Mouse (Mus musculus) layer of hippocampus, adult 18-20 months (tissue): ENCODE results near the gene Ush2a. TPM values are rescaled to one million over a fixed set of nuclear protein-coding genes. Genes with fewer than 3 reads are reported as not detected.

Experiments
- DNase-seq, 2 experiments: peaks; one replicate each; pipeline ENCODE4 v3.0.0; 2022; ENCODE audit warnings: low spot score in 2 of 2
- total RNA-seq, 2 experiments: library from RNA; stranded (reverse); gene quantifications; 2 replicates each; pipeline ENCODE4 v1.2.3; 2021

Ush2a gene
- total RNA-seq, 2 experiments from 2014 or later, result 0.10 to 0.32 TPM

DNA sequence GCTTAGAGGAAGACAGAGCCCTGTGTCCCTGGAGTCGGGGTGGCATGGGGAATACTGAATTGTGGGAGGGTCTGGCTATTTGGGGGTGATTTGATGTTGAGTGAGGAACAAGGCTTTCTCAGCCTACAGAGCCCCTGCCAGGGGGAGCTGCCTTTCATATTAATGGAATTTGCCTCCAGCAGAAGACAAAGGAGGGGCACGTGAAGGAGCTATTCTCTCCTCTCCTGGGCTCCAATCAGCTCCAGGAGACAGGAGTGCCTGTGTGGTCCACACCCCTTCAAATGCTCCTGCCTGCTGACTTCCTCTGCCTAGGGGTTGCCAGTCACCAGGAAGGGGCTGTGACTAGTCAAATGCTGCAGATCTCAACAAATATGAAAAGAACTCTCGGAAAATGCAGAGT is 398.5 kb downstream of the Ush2a start:
- DNase-seq, result no peak

DNA sequence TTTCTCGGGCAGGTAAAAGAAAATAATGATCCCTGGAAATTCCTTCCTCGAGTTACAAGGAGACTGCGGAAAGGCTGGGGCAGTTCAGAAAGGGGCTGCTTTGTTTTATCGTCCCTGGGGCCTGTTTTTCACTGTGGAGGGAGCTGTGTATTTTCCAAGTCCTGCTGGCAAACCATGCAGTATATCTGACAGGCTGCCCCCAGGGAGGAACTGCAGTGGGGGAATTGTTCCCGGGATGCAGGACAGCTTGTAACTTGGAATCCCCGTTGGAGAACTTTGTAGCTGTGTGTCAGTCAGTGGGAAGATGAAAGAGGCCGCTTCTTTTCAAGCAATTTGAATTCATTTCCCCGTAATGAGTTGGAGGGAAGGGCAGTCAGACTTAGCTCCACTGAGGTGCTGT is 399.1 kb downstream of the Ush2a start:
- DNase-seq, result no peak

DNA sequence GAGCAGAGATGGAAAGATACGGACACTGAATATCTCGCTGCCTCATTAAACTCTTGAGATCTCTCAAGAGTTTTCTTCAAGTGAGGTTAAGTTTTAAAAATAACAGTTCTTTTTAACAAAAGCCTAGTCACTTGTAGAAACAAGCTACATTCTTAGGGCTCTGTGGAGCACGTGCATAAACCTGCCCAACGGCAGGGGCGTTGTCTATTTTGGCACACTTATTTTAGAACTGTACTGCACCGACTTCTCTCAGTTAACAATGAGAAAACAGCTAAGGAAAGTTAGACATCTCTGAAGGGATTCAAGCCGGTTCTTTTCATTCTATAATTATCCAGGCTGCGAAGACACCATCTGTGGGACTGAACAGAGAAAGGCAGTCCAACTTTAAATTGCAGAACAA is 405.6 kb downstream of the Ush2a start:
- no peak for DNase-seq

DNA sequence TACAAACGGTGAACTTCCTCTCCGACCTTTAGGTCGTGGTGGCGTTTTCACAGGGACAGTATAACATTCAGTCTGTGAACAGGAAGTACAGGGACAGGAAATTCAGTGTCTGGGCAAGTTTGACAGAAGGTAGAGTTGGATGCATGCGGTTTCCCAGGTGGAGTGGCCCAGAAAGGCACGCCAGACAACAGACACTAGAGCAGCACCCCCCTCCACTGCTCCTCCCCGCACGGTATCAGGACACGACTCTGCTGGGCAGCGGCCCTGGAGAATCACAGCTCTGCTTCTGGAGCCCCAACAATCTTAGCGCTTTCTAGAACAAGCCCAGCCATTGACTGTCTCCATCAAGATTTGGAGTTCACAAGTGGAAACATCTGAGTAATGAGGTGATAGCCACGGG is 406.7 kb downstream of the Ush2a start:
- no peak for DNase-seq

DNA sequence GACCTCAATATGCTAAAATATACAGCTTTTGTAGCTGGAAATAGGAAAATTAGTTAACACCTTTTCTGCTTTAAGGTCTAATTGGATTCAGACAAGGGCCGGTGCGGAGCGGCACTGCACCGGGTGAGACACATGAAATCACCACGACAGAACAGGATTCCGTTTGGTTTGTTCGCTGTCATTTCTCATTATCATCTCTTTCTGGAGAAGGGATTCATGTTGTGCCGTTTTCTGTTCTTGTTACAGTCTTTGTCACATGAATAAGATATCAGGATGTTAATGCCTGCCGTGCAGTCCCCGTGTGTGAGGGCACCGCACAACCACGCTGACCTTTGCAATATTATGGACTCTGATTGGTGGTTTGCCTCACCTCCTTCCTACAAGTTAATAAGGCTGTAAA is 411.0 kb downstream of the Ush2a start:
- DNase-seq, result no peak

DNA sequence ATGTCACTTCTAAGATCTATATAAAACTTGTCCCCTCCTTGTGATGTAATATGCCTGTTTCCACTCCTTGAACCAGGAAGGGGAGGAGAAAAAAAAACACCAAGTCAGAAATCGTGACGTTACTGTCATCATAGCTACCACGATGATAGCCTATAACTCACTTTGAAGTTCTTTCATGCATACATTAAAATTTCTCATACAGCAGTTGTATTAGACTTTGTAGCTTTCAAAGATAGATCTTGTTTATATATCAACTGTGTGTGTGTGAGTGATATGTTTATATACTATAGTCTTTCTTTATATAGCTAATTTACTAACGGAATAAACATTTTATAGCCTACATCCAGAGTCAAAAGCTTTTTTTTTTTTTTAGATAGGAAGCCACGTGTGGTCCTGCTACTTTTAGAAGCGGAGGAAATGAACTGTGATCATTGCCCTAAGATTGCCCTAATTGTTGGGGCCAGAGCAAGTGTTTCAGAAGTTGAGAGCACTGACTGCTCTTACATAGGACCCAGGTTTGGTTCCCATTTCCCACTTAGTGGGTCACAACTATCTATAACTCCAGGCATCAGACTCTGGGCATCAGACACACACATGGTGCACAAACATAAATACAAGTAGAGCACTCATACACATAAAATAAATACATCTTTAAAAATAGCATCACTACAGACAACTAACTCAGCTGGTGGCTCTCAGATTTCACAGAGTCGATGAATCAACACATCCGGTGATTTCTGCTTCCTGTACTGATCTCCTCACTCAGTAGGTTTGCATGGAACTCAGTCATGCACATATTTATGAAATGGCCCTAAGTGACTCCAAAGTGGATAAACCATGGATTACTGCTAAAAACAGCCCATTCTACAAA is 413.1 kb downstream of the Ush2a start:
- DNase-seq, result no peak

DNA sequence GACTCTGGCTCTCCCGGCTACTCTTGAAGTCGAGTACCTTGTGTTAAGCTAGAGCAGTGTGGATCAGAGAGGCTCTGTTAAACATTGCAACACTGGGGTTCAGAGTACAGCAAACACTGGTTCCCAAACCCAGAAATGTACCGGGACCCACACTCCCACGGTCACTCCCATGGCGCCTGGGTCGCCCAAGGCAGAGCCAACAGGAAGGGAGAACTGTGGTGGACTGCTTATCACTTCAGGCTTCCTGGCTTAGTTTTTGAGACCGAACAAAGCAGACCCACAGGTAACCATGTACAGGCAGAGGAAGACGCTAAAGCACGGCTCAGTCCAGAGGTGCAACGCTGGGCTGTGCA is 413.7 kb downstream of the Ush2a start:
- DNase-seq, result no peak

DNA sequence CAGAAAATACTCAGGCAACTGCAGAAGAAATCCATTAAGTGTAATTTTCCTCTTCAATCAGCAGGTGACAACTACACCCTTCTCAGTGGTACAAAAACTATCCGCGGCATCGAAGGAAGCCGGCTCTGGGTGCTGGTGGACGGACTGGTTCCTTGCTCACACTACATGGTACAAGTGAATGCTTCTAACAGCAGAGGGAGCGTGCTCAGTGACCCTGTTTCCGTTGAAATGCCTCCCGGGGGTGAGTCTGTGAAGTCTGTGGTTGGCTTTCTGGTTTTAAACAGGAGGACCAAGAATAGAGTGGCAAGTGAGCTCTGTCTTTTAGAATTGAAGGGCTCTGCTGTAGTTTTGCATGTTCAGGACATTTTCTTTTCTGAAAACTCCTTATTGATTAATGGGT is 416.4 kb downstream of the Ush2a start:
- DNase-seq, result no peak

DNA sequence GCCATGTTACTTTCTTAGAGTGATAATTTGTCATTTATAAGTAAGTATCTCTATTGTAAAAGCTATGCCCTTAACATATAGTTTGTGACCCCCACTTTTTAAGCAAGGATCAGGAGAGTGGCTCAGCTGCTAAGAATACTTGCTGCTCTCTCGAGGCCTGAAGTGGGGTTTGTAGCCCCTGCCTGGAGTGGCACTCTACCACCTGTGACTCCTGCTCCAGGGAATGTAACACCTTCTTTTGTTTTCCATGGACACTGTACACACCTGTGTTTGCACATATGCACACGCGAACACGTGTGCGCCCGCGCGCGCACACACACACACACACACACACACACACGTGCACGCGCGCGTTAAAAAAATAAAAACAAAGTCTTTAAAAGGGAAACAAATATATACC is 424.5 kb downstream of the Ush2a start:
- no peak for DNase-seq

DNA sequence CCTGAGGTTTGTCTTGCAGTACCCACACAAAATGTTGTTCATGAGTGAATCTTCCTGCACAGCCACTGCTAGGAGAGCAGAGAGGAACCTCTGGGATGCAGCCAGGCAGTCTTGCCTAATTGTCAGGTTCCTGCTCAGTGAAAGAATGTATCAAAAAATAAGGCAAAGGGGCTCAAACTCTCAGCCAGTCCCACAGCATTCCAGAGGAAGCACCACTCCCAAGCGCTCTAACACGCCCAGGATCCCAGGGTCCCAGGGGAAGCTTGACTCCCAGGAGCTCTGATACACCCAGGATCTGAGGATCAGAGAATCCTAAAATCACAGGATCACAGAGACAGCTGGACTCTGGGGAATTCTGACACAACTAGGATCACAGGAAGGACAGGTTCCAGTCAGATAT is 434.5 kb downstream of the Ush2a start:
- no peak for DNase-seq

DNA sequence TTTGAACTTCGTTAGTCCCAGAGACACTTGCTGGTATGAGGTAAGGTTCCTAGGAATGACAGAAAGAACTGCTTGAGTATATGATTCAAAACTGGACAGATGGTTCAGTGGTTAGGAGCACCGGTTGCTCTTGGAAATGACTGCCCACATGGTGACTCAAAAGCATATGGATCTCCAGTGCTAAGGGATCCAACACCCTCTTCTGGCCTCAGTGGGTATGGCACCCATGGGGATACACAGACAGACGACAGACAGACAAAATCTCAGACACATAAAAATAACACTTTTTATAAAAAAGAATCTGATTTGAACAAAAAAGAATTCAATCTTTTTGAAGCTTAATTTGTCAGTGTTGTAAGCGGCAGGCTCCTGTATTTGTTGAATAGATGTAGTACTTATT is 446.4 kb downstream of the Ush2a start:
- DNase-seq, result peak in 1 of 2 experiments; percentile 8

DNA sequence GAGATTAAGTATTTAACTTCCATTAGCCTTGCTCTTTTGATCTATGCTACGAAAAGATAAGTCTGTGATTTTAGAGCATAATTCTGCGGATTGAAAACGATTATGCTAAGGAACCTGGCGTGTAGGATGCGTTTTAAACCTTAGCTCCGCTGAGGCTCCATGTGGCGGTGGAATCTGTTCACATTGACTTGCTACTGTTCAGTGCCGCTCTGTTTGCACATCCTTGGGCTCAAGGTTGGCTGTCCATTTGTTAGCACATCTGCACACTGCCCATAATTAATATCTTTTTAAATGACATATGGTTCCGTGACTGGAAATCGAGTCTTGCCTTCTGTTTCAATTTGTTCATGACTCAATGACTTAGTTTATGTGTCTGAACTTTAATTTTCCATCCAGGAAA is 446.9 kb downstream of the Ush2a start:
- peak in 1 of 2 experiments; percentile 20 for DNase-seq

DNA sequence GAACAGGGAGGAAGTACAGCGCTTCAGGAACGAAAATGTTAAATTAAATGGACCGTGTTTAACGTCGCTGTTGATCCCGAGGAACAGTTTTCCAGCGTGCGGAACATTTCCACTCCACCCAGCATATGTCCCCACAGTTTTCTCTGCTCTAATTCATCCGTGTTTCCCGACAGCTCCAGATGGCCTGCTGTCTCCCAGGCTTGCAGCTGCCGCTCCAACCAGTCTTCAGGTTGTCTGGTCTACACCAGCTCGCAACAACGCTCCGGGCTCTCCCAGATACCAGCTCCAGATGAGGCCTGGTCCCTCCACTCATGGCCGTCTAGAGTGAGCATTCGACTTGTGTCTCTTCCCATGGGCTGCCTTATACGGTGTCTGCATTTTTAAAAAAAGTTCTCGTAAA is 452.3 kb downstream of the Ush2a start:
- peak in 1 of 2 experiments; percentile 6 for DNase-seq

DNA sequence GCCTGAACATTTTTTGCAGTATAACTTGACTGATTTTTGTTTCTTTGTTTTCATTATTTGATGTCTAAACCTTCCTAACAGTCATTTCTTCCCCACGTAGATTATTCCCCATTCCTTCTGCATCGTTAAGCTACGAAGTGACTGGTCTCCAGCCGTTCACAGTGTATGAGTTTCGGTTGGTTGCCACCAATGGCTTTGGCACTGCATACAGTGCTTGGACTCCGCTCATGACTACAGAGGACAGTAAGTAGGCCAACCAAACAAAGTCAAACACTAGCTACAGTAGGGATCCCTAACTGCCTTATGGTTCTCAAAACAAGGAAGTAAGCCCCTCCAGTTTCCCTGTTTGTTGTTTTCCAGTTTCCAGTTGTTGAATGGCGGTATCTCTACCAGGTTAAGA is 453.1 kb downstream of the Ush2a start:
- DNase-seq, result no peak

DNA sequence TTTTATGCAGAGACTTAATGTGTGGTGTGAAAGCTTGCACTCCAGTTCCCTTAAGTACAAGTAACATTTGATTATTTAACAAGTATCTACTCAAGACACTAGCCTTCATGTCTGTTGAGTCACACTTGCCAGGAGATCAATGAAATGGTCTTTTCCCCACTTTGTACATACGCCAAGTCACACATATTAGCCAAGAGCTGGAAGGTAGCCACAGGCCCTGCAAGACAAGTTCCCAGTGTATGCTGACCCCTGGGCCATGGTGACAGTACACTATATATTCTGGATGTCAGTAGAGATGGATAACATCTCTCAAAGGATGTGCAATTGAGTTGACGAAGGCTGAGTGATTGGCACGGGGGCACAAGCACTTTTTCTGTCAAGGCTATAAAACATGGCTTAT is 455.1 kb downstream of the Ush2a start:
- DNase-seq, result no peak

DNA sequence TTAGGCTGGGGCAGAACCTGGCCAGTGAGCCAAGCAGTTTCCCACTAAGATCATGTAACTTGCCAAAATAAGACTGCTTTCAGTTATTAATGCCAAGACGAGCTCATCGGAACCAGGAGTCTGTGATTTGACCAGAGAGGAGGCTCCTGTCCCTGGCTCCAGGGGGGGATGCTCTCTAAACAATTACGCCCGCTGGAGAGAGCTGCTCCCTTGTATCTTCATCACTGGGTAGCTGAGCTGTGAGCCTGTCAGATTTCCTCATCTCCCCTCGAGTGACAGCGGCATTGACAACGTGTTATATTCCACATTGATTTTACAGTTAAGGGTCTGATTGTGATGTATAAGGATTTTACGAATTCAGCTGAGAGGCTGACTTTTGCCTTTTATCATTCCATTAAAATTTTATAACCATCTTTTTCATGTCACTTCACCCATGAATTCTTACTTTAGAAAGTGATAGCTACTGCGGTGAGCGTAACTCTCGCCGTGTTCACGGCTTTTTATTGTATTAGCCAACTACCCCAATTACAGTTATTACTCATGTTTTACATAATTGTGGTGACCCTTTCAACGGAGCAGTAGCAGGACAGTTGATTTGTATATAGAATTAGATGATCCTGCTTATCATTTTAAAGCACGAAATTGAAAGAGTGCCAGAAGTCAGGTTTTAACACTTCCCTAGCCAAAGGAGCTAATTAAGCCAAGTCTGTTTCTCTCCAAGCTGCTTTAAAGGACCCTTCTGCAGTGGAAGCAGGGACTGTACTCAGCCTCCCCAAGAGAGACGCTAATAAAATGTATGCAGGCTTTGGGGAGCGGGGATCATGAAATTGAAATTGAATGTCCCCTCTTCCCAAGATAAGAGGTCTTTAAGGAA is 463.5 kb downstream of the Ush2a start:
- no peak for DNase-seq

DNA sequence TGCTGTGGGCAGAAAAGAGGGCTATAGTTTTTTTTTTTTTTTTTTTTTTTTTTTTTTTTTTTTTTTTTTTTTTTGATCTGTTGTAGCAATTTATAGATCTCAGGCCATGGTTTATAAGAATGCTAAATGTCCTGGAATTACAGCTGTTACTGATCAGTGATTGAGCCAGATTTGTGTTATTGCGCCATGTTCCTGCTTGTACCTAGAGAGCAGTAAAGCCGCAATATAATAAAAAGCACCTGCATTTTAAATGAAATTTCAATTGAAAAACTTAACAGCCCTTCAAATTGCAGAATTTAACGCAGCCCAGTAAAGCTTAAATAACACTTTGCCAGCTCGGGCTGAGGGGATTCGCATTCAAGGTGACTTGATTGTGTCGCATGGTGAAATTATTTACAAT is 465.1 kb downstream of the Ush2a start:
- no peak for DNase-seq

DNA sequence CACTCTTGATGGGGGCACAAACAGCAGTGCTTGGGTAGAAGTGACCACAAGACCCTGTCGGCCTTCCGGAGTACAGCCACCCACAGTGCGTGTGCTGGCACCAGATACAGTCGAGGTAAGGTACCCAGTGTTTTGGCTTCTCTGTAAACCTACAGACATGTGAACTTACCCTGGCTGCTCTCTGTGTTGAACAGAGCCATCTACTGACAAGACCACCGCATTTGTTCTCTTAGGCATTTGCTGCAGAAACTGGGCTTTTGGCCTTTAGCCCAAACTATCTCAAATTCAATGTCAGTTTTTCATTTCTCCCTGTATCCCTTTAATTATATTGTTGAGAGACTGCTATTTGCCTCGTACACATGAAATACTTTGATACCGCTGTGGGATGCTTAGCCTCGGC is 466.8 kb downstream of the Ush2a start:
- DNase-seq, result peak in 1 of 2 experiments; percentile 5

DNA sequence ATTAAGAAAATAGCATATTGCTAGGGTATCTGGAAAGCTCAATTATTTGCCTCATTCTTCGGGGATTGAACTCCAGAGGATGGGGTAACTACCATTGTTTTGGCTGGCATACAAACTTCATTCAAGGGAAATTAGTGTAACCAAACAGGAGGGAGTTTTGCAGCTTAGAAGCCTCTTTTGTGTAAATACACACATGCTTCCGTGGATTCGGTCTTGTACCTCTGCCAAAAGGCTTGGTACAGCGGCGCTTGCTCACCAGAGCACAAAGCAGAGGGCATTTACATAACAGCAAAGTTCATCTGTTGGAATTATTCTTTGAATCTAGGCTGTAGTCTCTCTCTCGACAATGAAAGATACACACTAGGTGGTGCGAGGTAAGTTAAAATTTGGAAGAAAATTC is 467.4 kb downstream of the Ush2a start:
- peak in 1 of 2 experiments; percentile 15 for DNase-seq

DNA sequence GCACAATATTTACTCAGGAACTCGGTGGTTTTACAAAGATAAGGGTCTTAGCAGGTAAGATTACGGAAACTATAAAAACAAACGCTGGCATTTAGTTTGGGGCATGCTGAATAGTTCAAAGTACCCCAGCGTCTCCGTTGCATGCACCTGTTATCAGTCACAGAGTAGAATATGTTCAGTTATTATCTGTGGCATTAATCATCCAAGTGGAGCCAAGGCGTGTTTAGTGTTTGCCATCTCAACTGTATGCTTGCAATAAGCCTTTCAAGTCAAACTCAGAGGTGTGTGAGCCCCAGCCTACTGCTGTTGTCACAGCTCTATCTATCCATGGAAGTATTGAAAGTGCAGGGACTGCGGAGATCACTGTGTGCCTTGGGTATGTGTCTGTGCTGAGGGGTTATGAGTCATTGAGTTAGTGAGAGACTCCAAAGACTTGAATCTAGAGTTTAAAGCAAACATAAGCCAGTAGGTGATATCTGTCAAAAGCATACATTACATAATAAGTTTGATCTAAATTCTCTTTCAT is 473.0 kb downstream of the Ush2a start:
- DNase-seq, result no peak

DNA sequence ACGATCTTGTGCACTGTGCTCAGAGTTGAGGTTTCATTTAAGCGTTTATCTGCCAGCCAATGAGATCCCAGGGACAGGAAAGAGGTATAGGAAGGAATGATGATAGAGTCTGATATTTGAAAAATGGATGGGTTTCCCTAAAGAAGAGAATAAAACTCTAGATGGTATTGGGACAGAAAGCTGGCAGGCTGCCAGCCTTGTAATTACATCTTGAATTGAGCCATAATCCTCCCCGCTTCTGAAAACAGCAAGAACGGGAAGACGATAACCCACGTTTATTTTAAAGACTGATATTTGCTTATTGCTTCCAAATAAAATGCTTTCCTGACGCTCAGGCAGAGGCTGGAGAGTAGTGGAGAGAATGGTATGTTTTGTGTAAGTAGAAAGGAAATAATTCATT is 481.1 kb downstream of the Ush2a start:
- no peak for DNase-seq

DNA sequence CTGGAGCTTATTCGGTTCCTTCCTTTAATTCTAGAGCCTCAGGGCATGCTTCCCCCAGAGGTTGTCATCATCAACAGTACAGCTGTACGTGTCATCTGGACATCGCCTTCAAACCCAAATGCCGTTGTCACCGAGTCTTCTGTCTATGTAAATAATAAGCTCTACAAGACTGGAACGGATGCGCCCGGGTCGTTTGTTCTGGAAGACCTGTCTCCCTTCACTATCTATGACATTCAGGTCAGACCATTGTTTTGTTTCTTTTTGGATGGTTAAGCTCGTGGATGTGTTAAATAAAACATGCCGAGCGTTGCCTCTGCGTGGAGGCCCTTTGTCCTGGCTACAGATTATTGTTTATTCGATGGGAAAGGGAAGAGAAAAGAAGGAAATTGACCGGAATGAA is 493.2 kb downstream of the Ush2a start:
- DNase-seq, result no peak
